Mouse (Mus musculus) heart, adult 2 months (tissue): ENCODE data around the gene Nwd1.

Experiments used
- CTCF ChIP-seq: fragments of 200-600 bp; IDR thresholded peaks from 2 replicates; pipeline ENCODE4 v1.8.1; 2022; ENCODE audit warnings: antibody characterized with exemption, mild to moderate bottlenecking, moderate library complexity
- EP300 ChIP-seq: fragments of 200-500 bp; IDR thresholded peaks from 2 replicates; pipeline ENCODE4 v1.6.1; 2011; ENCODE audit warnings: low read depth, low read length, control low read depth; ENCODE audit not compliant: insufficient read depth
- POLR2A ChIP-seq: fragments of 200-500 bp; IDR thresholded peaks from 2 replicates; pipeline ENCODE4 v1.6.1; 2011; ENCODE audit warnings: mild to moderate bottlenecking, low read depth, low read length, control low read depth; ENCODE audit not compliant: insufficient read depth

- TF ChIP-seq CTCF, result no peak
- TF ChIP-seq POLR2A, result no peak
- TF ChIP-seq EP300, result no peak
Measured at GRCm38 (mm10) chr8:72650697-72651096, 4.2 kb downstream of the Nwd1 start.
